Mouse (Mus musculus) stomach, postnatal 0 days (tissue): Measurements from ENCODE around the gene Tmem19. TPM values are rescaled to one million over a fixed set of nuclear protein-coding genes. Genes with fewer than 3 reads are reported as not detected.

ENCODE experiments used
- ATAC-seq: fragments of 200-750 bp; cut with Nextera tagmentation; 2 replicates; pipeline ENCODE4 v1.8.0; 2017; ENCODE audit not compliant: low FRiP score, low TSS enrichment
- DNase-seq: peaks from one replicate; pipeline ENCODE4 v3.0.0-alpha.2; 2016; ENCODE audit warnings: low spot score
- H3K27ac ChIP-seq: fragments of 300-500 bp; sonication (generic); replicated peaks from 2 replicates; pipeline ENCODE4 v1.5.1; 2014; ENCODE audit warnings: mild to moderate bottlenecking, control low read depth
- H3K27me3 ChIP-seq: fragments of 300-500 bp; sonication (generic); 2 replicates; pipeline ENCODE4 v1.6.1; 2014; ENCODE audit warnings: low read length; ENCODE audit not compliant: control insufficient read depth, insufficient read depth
- H3K36me3 ChIP-seq: fragments of 300-500 bp; sonication (generic); 2 replicates; pipeline ENCODE4 v1.6.1; 2014; ENCODE audit warnings: low read length, mixed read lengths; ENCODE audit not compliant: control insufficient read depth, insufficient read depth
- H3K4me1 ChIP-seq: fragments of 300-500 bp; sonication (generic); replicated peaks from 2 replicates; pipeline ENCODE4 v1.6.1; 2014; ENCODE audit warnings: antibody characterized with exemption; ENCODE audit not compliant: control insufficient read depth, insufficient read depth
- H3K4me2 ChIP-seq: fragments of 300-500 bp; sonication (generic); replicated peaks from 2 replicates; pipeline ENCODE4 v1.6.1; 2014; ENCODE audit warnings: low read depth, mild to moderate bottlenecking, control low read depth, moderate library complexity
- H3K4me3 ChIP-seq: fragments of 300-500 bp; sonication (generic); 2 replicates; pipeline ENCODE4 v1.5.1; 2014; ENCODE audit warnings: low read depth, low read length, control low read depth
- H3K9ac ChIP-seq: fragments of 300-500 bp; sonication (generic); 2 replicates; pipeline ENCODE4 v1.6.1; 2014; ENCODE audit warnings: mild to moderate bottlenecking, low read length, control low read depth, mixed read lengths
- H3K9me3 ChIP-seq: fragments of 300-500 bp; sonication (generic); 2 replicates; pipeline ENCODE4 v1.6.1; 2016; ENCODE audit warnings: low read length; ENCODE audit not compliant: control insufficient read depth
- CTCF ChIP-seq: IDR thresholded peaks from 2 replicates; pipeline ENCODE4 v1.5.1; 2016; ENCODE audit warnings: antibody characterized with exemption, low read depth, mild to moderate bottlenecking, moderate library complexity
- EP300 ChIP-seq: optimal IDR thresholded peaks from 2 replicates; pipeline ENCODE3; 2016; ENCODE audit warnings: antibody characterized with exemption
- WGBS: fragments of 180-500 bp; shearing (Covaris S2); extraction: QIAGEN DNeasy Blood & Tissue Kit; methylation state at CpG from one replicate; pipeline ENCODE4 v1.1.7; 2014; 5-methylcytosine and 5-hydroxymethylcytosine counted together
- polyA plus RNA-seq: library from polyadenylated mRNA; unstranded; fragments of >200 nt; fragmentation: Nextera tagmentation; extraction: Ambion mirVana; gene quantifications from 2 replicates; pipeline ENCODE4 v1.2.1, GENCODE M21; 2015

Gene Tmem19
- polyA plus RNA-seq, 1 experiment from 2014 or later = 29.5 TPM

GRCm38 (mm10) chr10:115316313-115316712 is 46.0 kb downstream of the Tmem19 start:
- H3K9me3 ChIP-seq = no peaks in the 10 kb centered on the region
- 67% methylated on average over 11 of the region's 11 CpGs for WGBS
- ATAC-seq (no peak), DNase-seq (no peak)
- no peaks in the 10 kb centered on the region for H3K36me3 ChIP-seq
- peak overlapping the region; percentile 78 for H3K4me2 ChIP-seq
- TF ChIP-seq CTCF (no peak), EP300 (no peak)
- H3K27me3 ChIP-seq = no peaks in the 10 kb centered on the region
- peak overlapping the region; percentile 93 for H3K4me3 ChIP-seq
- H3K27ac ChIP-seq = peak overlapping the region; percentile 98
- 0 out of 2 replicates have a peak, but pooled peaks cover 3% of the 10 kb centered on the region for H3K4me1 ChIP-seq
- peak overlapping the region; percentile 98; the same call in 1 of the 2 replicates for H3K9ac ChIP-seq

GRCm38 (mm10) chr10:115315473-115316171 is 46.7 kb downstream of the Tmem19 start, which contains the start of gene Rab21:
Gene Rab21 (minus strand): TSS chr10:115315594.
- peak within 1 kb of the TSS; percentile 78 for H3K4me2 ChIP-seq
- peak; percentile 98 for DNase-seq
- TF ChIP-seq EP300 (no peak), CTCF (no peak)
- peak; percentile 90 for ATAC-seq
- peak within 1 kb of the TSS; percentile 98 for H3K9ac ChIP-seq
- H3K27me3 ChIP-seq = no peaks in the 10 kb centered on the region
- no peaks in the 10 kb centered on the region for H3K9me3 ChIP-seq
- WGBS = under 1% methylated on average over 38 of the region's 48 CpGs
- H3K4me3 ChIP-seq = peak within 1 kb of the TSS; percentile 93
- H3K36me3 ChIP-seq = no peaks in the 10 kb centered on the region
- peak within 1 kb of the TSS; percentile 98 for H3K27ac ChIP-seq
- H3K4me1 ChIP-seq = 0 out of 2 replicates have a peak, but pooled peaks cover 3% of the 10 kb centered on the region

DNA sequence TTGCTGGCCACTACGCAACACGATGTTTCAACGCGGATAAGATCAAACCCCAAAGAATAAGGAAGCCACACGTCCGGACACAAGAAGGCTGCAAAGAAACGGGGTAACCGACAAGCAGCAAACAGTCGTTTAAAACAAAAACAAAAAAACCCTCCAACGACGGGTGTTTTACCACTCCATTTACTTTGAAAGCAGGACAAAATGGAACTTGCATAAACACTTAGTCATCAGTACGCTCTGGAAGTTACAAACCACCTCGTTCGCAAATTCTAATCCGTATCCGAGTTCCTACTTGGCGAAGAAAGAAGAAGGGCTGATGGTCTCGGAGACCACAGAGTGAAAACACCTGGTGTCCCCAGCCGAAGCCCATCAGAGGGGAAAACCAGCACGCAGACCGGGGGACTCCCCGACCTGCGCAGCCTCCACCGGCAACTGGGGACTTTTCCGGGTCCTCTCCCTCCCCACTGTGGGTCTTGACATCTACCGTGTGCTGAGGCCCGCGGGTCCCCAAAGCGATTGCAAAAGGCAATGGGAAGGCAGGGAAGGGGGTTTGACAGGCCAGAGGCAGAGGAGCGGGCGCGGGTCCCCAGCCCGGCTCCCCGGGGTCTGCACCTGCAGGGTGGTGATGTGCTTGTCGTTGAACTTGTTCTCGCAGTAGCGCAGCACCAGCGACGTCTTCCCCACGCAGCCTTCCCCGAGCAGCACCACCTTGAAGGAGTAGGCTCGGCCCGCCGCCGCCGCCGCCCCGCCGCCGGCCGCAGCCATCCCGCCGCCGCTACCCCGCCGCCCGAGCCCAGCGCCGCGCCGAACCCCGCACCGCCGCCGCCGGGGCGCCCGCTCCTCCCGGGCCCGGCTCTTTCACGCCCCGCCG is 47.5 kb downstream of the Tmem19 start:
- Histone ChIP-seq H3K9me3 (no peaks in the 10 kb centered on the region), H3K27ac (peak overlapping the region; percentile 98), H3K4me2 (peak overlapping the region; percentile 78), H3K4me1 (0 out of 2 replicates have a peak, but pooled peaks cover 3% of the 10 kb centered on the region), H3K9ac (peak overlapping the region; percentile 98), H3K4me3 (peak overlapping the region; percentile 93), H3K36me3 (no peaks in the 10 kb centered on the region), H3K27me3 (no peaks in the 10 kb centered on the region)
- ATAC-seq = peak; percentile 41
- WGBS = under 1% methylated on average over 49 of the region's 73 CpGs
- TF ChIP-seq EP300 (no peak), CTCF (no peak)
- peak; percentile 64 for DNase-seq

DNA sequence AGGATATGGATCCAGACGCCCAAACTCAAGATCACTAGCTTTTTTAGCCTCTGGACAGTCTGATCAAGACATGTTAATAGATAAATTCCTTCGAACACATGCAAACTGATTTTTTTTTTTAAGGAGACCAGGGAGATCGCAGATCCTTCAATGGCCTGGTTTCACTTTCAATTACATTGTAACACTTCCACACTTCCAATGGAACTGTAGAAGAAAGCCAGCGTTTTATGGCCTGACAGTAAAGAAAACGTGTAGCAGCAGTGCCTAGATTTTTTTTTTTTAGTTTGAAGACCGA is 48.1 kb downstream of the Tmem19 start:
- Histone ChIP-seq H3K4me2 (peak overlapping the region; percentile 78), H3K27ac (peak overlapping the region; percentile 98), H3K4me1 (0 out of 2 replicates have a peak, but pooled peaks cover 3% of the 10 kb centered on the region), H3K9ac (peak overlapping the region; percentile 98), H3K36me3 (no peaks in the 10 kb centered on the region), H3K27me3 (no peaks in the 10 kb centered on the region), H3K9me3 (no peaks in the 10 kb centered on the region), H3K4me3 (peak overlapping the region; percentile 93)
- no peak for ATAC-seq
- 4% methylated on average over 6 of the region's 6 CpGs for WGBS
- TF ChIP-seq EP300 (no peak), CTCF (no peak)
- DNase-seq = no peak

- ATAC-seq (no peak), DNase-seq (no peak)
- H3K9me3 ChIP-seq = no peaks in the 10 kb centered on the region
- no peaks in the 10 kb centered on the region for H3K27me3 ChIP-seq
- H3K27ac ChIP-seq = no peak overlapping the region
- WGBS = 64% methylated on average over 14 of the region's 14 CpGs
- peak overlapping the region; percentile 93 for H3K4me3 ChIP-seq
- H3K36me3 ChIP-seq = no peaks in the 10 kb centered on the region
- TF ChIP-seq CTCF = no peak
- TF ChIP-seq EP300 = no peak
- peak overlapping the region; percentile 78 for H3K4me2 ChIP-seq
- 0 out of 2 replicates have a peak, but pooled peaks cover 3% of the 10 kb centered on the region for H3K4me1 ChIP-seq
- H3K9ac ChIP-seq = peak overlapping the region; percentile 98; the same call in 1 of the 2 replicates
Observed at GRCm38 (mm10) chr10:115313641-115314286, 48.5 kb downstream of the Tmem19 start.
